8 mouse cellular contexts compared by ENCODE assay signal in genomic region chr17:32830418-32830782, GRCm38 (mm10). TPM values are rescaled to one million over a fixed set of nuclear protein-coding genes. Genes with fewer than 3 reads are reported as not detected.
DNase-seq lines count a peak whose midpoint lies in the region; ATAC-seq and TF ChIP-seq lines count a peak whose summit lies in the region.

No protein-coding gene starts in this region.

- H3K4me3 ChIP-seq in left cerebral cortex, adult 2 months = peak overlapping the region; percentile 67
- H3K4me3 ChIP-seq in forebrain, embryonic 11.5 days (ENCODE audit: low read depth, low read length) = peak overlapping the region; percentile 80
- peak overlapping the region; percentile 79 for H3K4me3 ChIP-seq in limb, embryonic 10.5 days
- H3K4me3 ChIP-seq in neural tube, embryonic 13.5 days = peak overlapping the region; percentile 87

- no peaks in the 10 kb centered on the region for H3K27me3 ChIP-seq in forebrain, embryonic 11.5 days (ENCODE audit: control insufficient read depth, insufficient read depth, low read length)
- no peaks in the 10 kb centered on the region for H3K27me3 ChIP-seq in limb, embryonic 10.5 days (ENCODE audit: low read depth, poor library complexity, severe bottlenecking)
- H3K27me3 ChIP-seq in neural tube, embryonic 13.5 days = no peaks in the 10 kb centered on the region

- H3K9ac ChIP-seq in forebrain, embryonic 11.5 days (ENCODE audit: low read length) = no peak overlapping the region; the same call in 1 of the 2 replicates
- 0 out of 2 replicates have a peak overlapping the region, but pooled peaks have one; percentile 99 for H3K9ac ChIP-seq in neural tube, embryonic 13.5 days

- no peak overlapping the region; the same call in 1 of the 2 replicates for H3K27ac ChIP-seq in left cerebral cortex, adult 2 months
- no peak overlapping the region for H3K27ac ChIP-seq in forebrain, embryonic 11.5 days (ENCODE audit: low read depth, low read length)
- H3K27ac ChIP-seq in limb, embryonic 10.5 days = peak overlapping the region; percentile 95
- H3K27ac ChIP-seq in neural tube, embryonic 13.5 days (replicated peaks) = peak overlapping the region; percentile 87; the same call in 1 of the 2 replicates

- WGBS in forebrain, embryonic 11.5 days = 34% methylated on average over 3 of the region's 3 CpGs
- whole genome bisulfite sequencing in limb, embryonic 10.5 days = 38% methylated on average over 3 of the region's 3 CpGs
- 41% methylated on average over 3 of the region's 3 CpGs for WGBS in neural tube, embryonic 13.5 days

- no peak for DNase-seq in left cerebral cortex, adult 2 months (ENCODE audit: extremely low spot score in 1 of 2, low spot score in 2 of 2)
- no peak for DNase-seq in left cerebral cortex, adult 9 months (ENCODE audit: low spot score in 2 of 2)
- no peak for DNase-seq in forebrain, embryonic 11.5 days (ENCODE audit: low spot score)
- DNase-seq in limb, embryonic 10.5 days (ENCODE audit: low spot score) = no peak
- no peak for DNase-seq in left cerebral cortex, postnatal 25 days (ENCODE audit: low spot score in 2 of 2)
- DNase-seq in cerebellum, adult 9-10 months = no peak
- DNase-seq in ovary, postnatal 14 days (ENCODE audit: low spot score) = no peak

- H3K4me2 ChIP-seq in forebrain, embryonic 11.5 days (ENCODE audit: low read depth, low read length, severe bottlenecking) = peak overlapping the region; percentile 71
- peak overlapping the region; percentile 89 for H3K4me2 ChIP-seq in neural tube, embryonic 13.5 days

- no peaks in the 10 kb centered on the region for H3K36me3 ChIP-seq in forebrain, embryonic 11.5 days (ENCODE audit: control insufficient read depth, insufficient read depth, low read length)
- peaks cover 20% of the 10 kb centered on the region for H3K36me3 ChIP-seq in limb, embryonic 10.5 days
- peaks cover 17% of the 10 kb centered on the region for H3K36me3 ChIP-seq in neural tube, embryonic 13.5 days

- intact Hi-C loops in left cerebral cortex, adult 2 months (cut with DNase I) = loop anchor here (2.0 to 5.0 kb wide), 2 partner anchors 60 to 1263 kb away; partner anchors contain the start of gene Zfp870
- intact Hi-C loops in left cerebral cortex, postnatal 25 days (cut with DNase I) = no loop called here

- peaks cover 5% of the 10 kb centered on the region; the same call in 1 of the 2 replicates for H3K4me1 ChIP-seq in forebrain, embryonic 11.5 days (replicated peaks; ENCODE audit: control insufficient read depth, insufficient read depth, low read length)
- H3K4me1 ChIP-seq in limb, embryonic 10.5 days = peaks cover 6% of the 10 kb centered on the region; the same call in 1 of the 2 replicates
- peaks cover 19% of the 10 kb centered on the region for H3K4me1 ChIP-seq in neural tube, embryonic 13.5 days (replicated peaks)

- no peaks in the 10 kb centered on the region for H3K9me3 ChIP-seq in forebrain, embryonic 11.5 days (ENCODE audit: control insufficient read depth, low read length)
- no peaks in the 10 kb centered on the region for H3K9me3 ChIP-seq in limb, embryonic 10.5 days (replicated peaks)
- H3K9me3 ChIP-seq in neural tube, embryonic 13.5 days = no peaks in the 10 kb centered on the region

- ATAC-seq in forebrain, embryonic 11.5 days (replicated peaks; ENCODE audit: low FRiP score) = no peak; the same call in 1 of the 2 replicates
- ATAC-seq in neural tube, embryonic 13.5 days (ENCODE audit: low read depth) = no peak; the same call in none of the 2 replicates

- TF ChIP-seq CTCF in left cerebral cortex, adult 2 months (IDR thresholded peaks at IDR 0.05) = no peak

RNA-seq across cellular contexts. Expression of gene Zfp799, which starts 0.3 kb away (rescaled TPM):
- 10 to 100 TPM; 28.4 to 31.1 TPM for total RNA-seq in left cerebral cortex, adult 2 months (2021)
- polyA plus RNA-seq in forebrain, embryonic 11.5 days (2014; fragmentation: Nextera tagmentation; extraction: Ambion mirVana) = 17.9 and 20.3 TPM in 2 replicates
- 10.2 and 18.4 TPM in 2 replicates for polyA plus RNA-seq in limb, embryonic 10.5 days (2016; fragmentation: Nextera tagmentation; extraction: Ambion mirVana)
- 18.4 and 18.8 TPM in 2 replicates for polyA plus RNA-seq in neural tube, embryonic 13.5 days (2015; fragmentation: Nextera tagmentation; extraction: Ambion mirVana)
- total RNA-seq in left cerebral cortex, postnatal 25 days (2021) = 10 to 100 TPM; 27.0 to 32.1 TPM

RNA-seq across cellular contexts. Expression of gene Zfp811, which starts 20.7 kb away (rescaled TPM):
- 1 to 10 TPM; 6.3 to 6.5 TPM for total RNA-seq in left cerebral cortex, adult 2 months (2021)
- 25.0 and 27.4 TPM in 2 replicates for polyA plus RNA-seq in forebrain, embryonic 11.5 days (2014; fragmentation: Nextera tagmentation; extraction: Ambion mirVana)
- 2.8 and 4.4 TPM in 2 replicates for polyA plus RNA-seq in limb, embryonic 10.5 days (2016; fragmentation: Nextera tagmentation; extraction: Ambion mirVana)
- polyA plus RNA-seq in neural tube, embryonic 13.5 days (2015; fragmentation: Nextera tagmentation; extraction: Ambion mirVana) = 48.7 and 55.0 TPM in 2 replicates
- 1 to 10 TPM; 6.1 to 7.5 TPM for total RNA-seq in left cerebral cortex, postnatal 25 days (2021)

RNA-seq across cellular contexts. Expression of gene Zfp871, which starts 42.3 kb away (rescaled TPM):
- total RNA-seq in left cerebral cortex, adult 2 months (2021) = 10 to 100 TPM; 82.0 to 84.9 TPM
- polyA plus RNA-seq in forebrain, embryonic 11.5 days (2014; fragmentation: Nextera tagmentation; extraction: Ambion mirVana) = 45.8 and 48.1 TPM in 2 replicates
- 36.7 and 46.7 TPM in 2 replicates for polyA plus RNA-seq in limb, embryonic 10.5 days (2016; fragmentation: Nextera tagmentation; extraction: Ambion mirVana)
- 24.3 and 28.1 TPM in 2 replicates for polyA plus RNA-seq in neural tube, embryonic 13.5 days (2015; fragmentation: Nextera tagmentation; extraction: Ambion mirVana)
- 10 to 100 TPM; 84.8 to 93.7 TPM for total RNA-seq in left cerebral cortex, postnatal 25 days (2021)

Comparison
In these comparisons a context has a peak if more than half of its experiments do, and no peak if none do; other contexts are left out.
1. H3K27ac ChIP-seq: peak in limb, embryonic 10.5 days (single experiment) and neural tube, embryonic 13.5 days (single experiment); none in left cerebral cortex, adult 2 months (single experiment) and forebrain, embryonic 11.5 days (single experiment).
2. Peak in every context shown above with its lines, with median percentiles within 50 percentile points of each other: H3K4me3 ChIP-seq.